Mouse (Mus musculus) megakaryocyte-erythroid progenitor cell, adult 5-6 weeks (primary cell): ENCODE measurements around the gene Tmem183a. TPM values are rescaled to one million over a fixed set of nuclear protein-coding genes. Genes with fewer than 3 reads are reported as not detected.
A peak's percentile ranks its signal among the peaks of the same experiment; 100 is the strongest.

Experiments
- ATAC-seq: replicated peaks from 2 replicates; pipeline ENCODE4 v1.8.0; 2016; ENCODE audit warnings: mild to moderate bottlenecking, inconsistent platforms; ENCODE audit not compliant: severe bottlenecking, poor library complexity, low FRiP score, low TSS enrichment
- total RNA-seq, 2 experiments: library from RNA; stranded (forward) in 1 of 2; stranded (reverse) in 1 of 2; fragments of 200-1000, 215-1000 nt in 1 of 2; fragments of >200 nt in 1 of 2; fragmentation: Nextera tagmentation in 1 of 2; gene quantifications; 2 replicates each; pipeline ENCODE4 v1.2.3; 2014 to 2017

Gene Tmem183a
- total RNA-seq, 2 experiments from 2014 or later, result 48.8 to 51.4 TPM

DNA sequence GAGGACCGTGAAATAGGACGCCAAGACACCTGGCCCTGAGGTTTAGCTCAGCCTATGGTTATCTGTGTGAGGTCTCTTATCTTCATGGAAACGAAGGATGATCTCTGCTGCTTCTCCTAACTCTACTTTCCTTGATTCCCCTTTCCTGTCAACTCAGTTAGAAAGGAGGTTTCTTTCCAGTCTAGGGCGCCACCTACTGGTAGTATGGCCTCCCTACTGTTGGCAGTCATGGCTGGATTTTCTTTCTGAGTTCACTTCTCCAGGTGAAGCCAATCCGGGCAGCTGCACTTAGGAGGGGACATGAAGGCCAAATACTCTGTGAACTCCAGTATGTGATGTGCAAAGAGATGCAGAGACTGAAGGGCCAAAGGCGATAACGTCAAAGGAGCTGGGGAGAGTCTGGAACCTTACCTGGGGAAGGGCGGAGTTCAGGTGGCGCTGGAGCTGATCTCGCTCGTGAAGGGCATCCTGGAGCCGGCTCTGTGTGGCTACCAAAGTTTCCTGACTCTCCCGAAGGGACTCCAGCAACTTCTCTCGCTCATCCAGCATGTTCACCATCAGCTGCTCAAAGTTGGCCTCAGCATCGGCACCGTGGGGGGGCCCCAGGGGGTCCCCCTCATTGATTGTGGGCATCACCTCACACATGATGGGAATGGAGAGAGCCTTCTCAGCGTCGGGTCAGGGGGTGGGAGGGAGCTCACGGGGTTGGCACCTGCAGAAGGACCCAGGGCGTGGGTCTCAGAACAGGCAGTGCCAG, 29.7 kb downstream of the Tmem183a start:
- ATAC-seq, result no peak

DNA sequence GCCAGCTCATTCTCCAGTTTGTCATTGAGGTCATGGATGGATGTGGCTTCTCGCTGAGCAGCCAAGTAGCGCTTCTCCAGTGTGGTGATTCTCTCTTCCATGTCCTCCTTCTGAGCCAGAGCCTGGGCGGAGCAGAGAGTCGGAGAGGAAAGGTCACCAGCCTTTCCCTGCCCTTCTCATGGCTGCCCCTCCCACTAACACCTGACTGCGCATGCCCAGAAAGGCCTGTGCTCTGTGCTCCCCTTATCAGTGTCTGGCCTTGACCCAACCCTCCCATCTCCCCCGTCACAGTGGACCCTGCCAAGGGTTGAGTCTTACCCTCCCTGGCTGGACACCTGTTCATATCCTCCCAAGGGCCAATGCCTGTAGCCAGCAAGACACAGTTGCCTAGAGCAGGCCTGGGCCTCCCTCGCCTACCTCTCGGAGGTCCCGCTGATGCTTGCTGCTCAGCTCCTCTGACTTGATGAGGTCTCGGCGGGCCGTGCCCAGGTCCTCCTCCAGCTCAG, 34.9 kb downstream of the Tmem183a start:
- no peak for ATAC-seq

- ATAC-seq, result no peak
Observed at GRCm38 (mm10) chr1:134322591-134322990, 39.2 kb downstream of the Tmem183a start.

- no peak for ATAC-seq
Observed at GRCm38 (mm10) chr1:134320691-134321301, 41.0 kb downstream of the Tmem183a start.

DNA sequence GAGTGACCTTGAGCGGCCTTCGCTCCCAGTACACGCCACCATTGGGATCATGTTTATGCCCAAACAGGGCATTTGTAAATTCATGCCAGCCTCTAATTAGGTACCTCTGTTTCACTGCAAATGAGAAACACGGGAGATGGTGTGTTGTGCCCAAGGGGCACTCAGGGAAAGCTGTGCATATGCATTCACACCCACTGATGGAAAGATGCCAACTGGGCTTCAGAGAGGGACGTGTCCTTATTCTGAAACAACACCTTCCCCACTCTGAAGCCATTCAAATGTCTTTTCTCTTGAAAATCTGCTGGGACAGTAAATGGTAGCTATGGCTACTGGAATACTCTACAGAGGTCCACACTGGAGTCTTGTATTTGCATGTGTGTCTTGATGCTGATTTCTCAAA, 43.5 kb downstream of the Tmem183a start:
- ATAC-seq, result no peak

GRCm38 (mm10) chr1:134316361-134316760, 45.4 kb downstream of the Tmem183a start:
- no peak for ATAC-seq

DNA sequence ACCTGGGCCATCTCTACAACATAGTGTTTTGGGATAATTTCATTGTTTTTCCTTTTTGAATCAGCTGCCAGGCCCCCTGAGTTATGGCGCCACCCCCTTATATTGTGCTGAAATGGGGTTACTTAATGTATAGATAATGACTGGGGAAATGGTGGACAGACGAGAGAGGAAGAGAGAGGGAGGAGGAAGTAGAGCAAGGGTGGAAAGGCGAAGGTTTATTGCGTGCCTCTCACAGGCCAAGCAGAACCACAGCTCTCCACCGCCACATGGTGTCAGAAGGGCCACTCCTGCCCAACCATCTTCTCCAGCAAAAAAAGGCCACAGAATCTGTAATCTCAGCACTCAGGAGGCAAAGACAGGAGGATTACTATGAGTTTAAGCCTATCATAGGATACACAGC, 46.6 kb downstream of the Tmem183a start:
- no peak for ATAC-seq

- ATAC-seq, result no peak
Observed at GRCm38 (mm10) chr1:134311760-134312159, 50.0 kb downstream of the Tmem183a start.

GRCm38 (mm10) chr1:134310729-134311128, 51.0 kb downstream of the Tmem183a start:
- no peak for ATAC-seq

DNA sequence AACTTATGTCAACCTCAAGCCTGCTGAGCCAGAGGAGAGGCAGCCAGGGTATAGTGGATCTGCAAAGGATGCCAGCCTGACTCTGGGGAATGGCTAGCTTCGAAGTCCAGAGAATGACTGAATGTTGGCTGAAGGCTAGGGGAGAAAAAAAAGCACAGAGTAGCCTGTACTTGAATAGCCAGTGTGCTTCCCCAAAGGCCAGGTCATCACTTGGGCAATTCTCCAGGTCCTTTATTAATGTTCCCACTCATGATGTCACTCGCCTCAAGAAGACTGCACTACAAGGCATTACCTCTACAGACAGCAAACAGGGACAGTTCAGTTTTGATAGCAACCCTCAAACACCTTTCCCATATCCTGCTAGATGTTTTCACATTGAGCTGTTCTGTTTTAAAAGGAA, 51.5 kb downstream of the Tmem183a start:
- no peak for ATAC-seq

GRCm38 (mm10) chr1:134307409-134307808, 54.4 kb downstream of the Tmem183a start:
- no peak for ATAC-seq

DNA sequence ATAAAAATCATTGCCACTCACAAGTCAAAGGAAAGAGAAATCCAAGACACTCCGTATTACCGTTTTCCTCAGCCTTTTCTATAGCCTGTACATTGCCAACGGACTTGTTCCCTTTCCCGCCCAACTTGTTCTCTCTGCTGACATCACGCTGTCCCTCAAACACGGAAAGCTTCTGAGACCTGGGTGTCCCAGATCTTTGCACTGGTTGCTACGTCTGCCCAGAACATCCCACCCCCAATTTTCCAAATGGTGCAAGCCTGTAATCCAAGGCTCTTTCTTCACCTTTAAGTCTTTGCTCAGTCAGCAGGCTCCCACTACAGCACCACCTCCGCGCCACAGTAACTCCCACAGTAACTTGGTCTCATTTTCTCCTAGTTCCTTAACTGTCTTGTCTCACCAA, 56.8 kb downstream of the Tmem183a start:
- no peak for ATAC-seq

- no peak for ATAC-seq
Observed at GRCm38 (mm10) chr1:134302568-134303238, 59.1 kb downstream of the Tmem183a start.

- 0 out of 2 replicates have a peak, but pooled peaks have one; percentile 27 for ATAC-seq
Observed at GRCm38 (mm10) chr1:134298636-134299411, 63.0 kb downstream of the Tmem183a start.

DNA sequence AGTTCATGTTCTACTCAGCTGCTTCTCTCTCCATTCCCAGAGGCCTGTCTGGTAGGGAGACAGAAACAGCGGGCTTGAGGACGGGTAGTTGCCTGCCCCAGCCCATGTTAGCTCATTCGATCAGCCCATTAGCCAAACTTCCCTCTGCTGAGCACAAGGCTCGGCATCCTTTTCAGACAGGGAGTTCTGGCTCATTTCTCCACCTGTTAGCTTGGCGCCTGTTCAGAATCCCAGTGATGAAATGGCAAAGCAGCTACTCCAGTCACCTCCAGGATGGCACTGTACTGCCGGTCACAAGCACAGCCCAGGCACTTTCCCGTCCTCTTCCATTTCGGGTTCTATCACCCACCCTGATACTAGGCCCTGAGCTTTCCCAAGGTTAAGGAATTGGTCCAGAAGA, 64.5 kb downstream of the Tmem183a start:
- no peak for ATAC-seq

Other genes starting within 250 kb of the Tmem183a start
- 0.77 TPM in 1 of 2 replicates, not detected in the other for gene Chil1, start 179.8 kb downstream of the Tmem183a start, total RNA-seq (2014; fragmentation: Nextera tagmentation)
- gene Chil1, start 179.8 kb downstream of the Tmem183a start, total RNA-seq (2017), result 0.84 and 2.4 TPM in 2 replicates
- not detected in 2 replicates for gene Mybph, start 168.5 kb downstream of the Tmem183a start, total RNA-seq (2014; fragmentation: Nextera tagmentation)
- not detected in 2 replicates for gene Mybph, start 168.5 kb downstream of the Tmem183a start, total RNA-seq (2017)
- gene Adora1, start 126.5 kb downstream of the Tmem183a start, total RNA-seq (2014; fragmentation: Nextera tagmentation), result not detected in 2 replicates
- gene Adora1, start 126.5 kb downstream of the Tmem183a start, total RNA-seq (2017), result not detected in 2 replicates
- gene Myog, start 72.0 kb downstream of the Tmem183a start, total RNA-seq (2014; fragmentation: Nextera tagmentation), result not detected in 2 replicates
- gene Myog, start 72.0 kb downstream of the Tmem183a start, total RNA-seq (2017), result not detected in 2 replicates
- gene Ppfia4, start 29.1 kb downstream of the Tmem183a start, total RNA-seq (2014; fragmentation: Nextera tagmentation), result 0.32 and 1.1 TPM in 2 replicates
- 1.1 and 1.6 TPM in 2 replicates for gene Ppfia4, start 29.1 kb downstream of the Tmem183a start, total RNA-seq (2017)
- gene 4933406M09Rik, start 24.0 kb upstream of the Tmem183a start, total RNA-seq (2014; fragmentation: Nextera tagmentation), result not detected in 2 replicates
- not detected in 2 replicates for gene 4933406M09Rik, start 24.0 kb upstream of the Tmem183a start, total RNA-seq (2017)
- gene Cyb5r1, start 43.6 kb upstream of the Tmem183a start, total RNA-seq (2014; fragmentation: Nextera tagmentation), result 33.0 and 38.9 TPM in 2 replicates
- 16.3 and 24.8 TPM in 2 replicates for gene Cyb5r1, start 43.6 kb upstream of the Tmem183a start, total RNA-seq (2017)
- gene Adipor1, start 53.4 kb upstream of the Tmem183a start, total RNA-seq (2014; fragmentation: Nextera tagmentation), result 42.2 and 56.1 TPM in 2 replicates
- 33.3 and 37.5 TPM in 2 replicates for gene Adipor1, start 53.4 kb upstream of the Tmem183a start, total RNA-seq (2017)
- 62.2 and 79.3 TPM in 2 replicates for gene Klhl12, start 93.6 kb upstream of the Tmem183a start, total RNA-seq (2014; fragmentation: Nextera tagmentation)
- 49.9 and 60.7 TPM in 2 replicates for gene Klhl12, start 93.6 kb upstream of the Tmem183a start, total RNA-seq (2017)
- gene Rabif, start 132.7 kb upstream of the Tmem183a start, total RNA-seq (2014; fragmentation: Nextera tagmentation), result 16.3 and 31.0 TPM in 2 replicates
- gene Rabif, start 132.7 kb upstream of the Tmem183a start, total RNA-seq (2017), result 20.9 and 21.3 TPM in 2 replicates
- not detected in 2 replicates for gene Mgat4e, start 187.7 kb upstream of the Tmem183a start, total RNA-seq (2014; fragmentation: Nextera tagmentation)
- not detected in 2 replicates for gene Mgat4e, start 187.7 kb upstream of the Tmem183a start, total RNA-seq (2017)
- gene Kdm5b, start 198.2 kb upstream of the Tmem183a start, total RNA-seq (2014; fragmentation: Nextera tagmentation), result 35.0 and 42.7 TPM in 2 replicates
- 25.5 and 41.3 TPM in 2 replicates for gene Kdm5b, start 198.2 kb upstream of the Tmem183a start, total RNA-seq (2017)